Mouse (Mus musculus) lung, postnatal 10 days (tissue): ENCODE results near the gene Dydc1.

Experiments
- DNase-seq: peaks from one replicate; pipeline ENCODE4 v3.0.0; 2021

Gene Dydc1

DNA sequence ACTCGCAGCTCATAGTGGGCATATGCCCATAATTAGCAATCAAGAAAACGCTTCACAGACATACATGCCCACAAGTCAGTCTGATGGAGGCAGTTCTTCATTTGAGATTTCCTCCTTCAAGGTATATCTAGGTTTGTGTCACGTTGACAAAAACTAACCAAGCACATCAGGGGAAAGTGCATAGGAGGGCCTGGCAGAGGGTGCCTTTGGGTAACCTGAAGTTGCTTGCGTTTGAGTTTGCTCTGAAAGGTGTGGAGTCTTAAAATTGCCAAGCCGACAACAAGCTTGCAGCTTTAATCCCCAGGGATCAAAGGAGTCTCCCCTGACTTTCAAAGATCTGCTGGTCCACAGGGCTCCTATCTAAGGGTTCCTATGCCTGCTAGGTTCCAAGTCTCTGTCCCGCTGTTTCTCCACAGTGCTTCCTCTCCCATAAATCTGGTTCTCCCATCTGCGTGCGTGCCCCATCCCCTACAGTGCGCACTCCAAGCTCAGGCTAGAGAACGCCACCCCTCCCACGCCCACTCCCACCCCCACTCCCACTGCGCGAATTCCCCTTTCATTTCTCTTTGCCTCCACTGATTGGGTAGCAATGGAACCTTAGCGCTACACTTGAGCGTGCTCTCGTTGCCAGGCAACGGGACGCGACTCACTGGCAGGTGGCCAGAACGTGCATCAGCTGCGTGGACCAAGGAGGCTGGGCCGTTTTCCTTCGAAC lies at the start of gene Dydc1:
Gene Dydc1, plus strand, starts transcription at position 683 of the 715 bp plus-strand sequence.
- DNase-seq, result peak; percentile 69

- DNase-seq, result no peak
Observed at GRCm38 (mm10) chr14:41025087-41025486, 47.6 kb upstream of the Dydc1 start.

GRCm38 (mm10) chr14:41025594-41026284 lies 47.0 kb upstream of the Dydc1 start:
- DNase-seq, result no peak

DNA sequence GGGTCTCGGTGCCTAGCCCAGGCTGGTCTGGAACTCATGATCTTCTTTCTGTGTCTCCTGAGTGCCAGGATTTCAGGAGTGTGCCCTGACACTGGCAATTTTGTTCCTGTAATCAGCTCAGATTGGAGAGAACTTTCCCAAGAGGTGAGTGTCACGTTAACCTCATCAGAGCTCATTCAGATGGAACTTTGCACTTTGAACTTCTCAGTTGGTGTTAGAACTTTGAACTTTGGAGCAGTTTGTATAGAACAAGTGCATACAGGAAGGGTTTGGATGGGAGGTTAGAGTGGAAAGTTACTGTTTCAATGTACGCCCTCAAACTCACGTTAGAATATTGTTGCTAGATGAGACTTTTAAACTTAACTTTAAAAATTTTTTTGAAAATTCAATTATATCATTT lies 43.4 kb upstream of the Dydc1 start:
- DNase-seq, result no peak

DNA sequence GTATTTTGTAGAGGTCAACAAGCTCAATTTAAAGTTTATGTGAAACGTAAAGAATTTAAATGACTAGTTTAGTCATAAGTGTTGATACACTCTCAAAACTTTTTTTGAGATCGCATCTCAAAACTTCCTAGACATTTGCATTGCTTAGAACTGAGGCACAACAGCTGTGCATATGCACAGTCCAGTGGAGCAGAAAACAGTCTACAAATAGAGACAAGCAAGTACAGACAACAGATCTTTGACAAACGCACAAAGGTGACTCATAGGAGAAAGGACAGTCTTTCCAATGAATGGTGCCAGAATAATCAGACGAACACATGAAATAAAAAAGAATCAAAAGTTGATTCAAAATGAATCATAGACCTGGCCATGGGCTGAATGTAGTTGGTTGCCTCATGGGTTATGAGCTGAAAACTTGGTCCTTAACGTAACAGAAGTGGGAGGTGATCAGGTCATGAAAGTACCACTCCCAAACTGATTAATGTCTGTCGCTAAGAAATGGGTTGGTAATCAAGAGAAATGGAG lies 41.7 kb upstream of the Dydc1 start:
- DNase-seq, result no peak

GRCm38 (mm10) chr14:41033135-41034110 lies 39.3 kb upstream of the Dydc1 start:
- peak; percentile 89 for DNase-seq

DNA sequence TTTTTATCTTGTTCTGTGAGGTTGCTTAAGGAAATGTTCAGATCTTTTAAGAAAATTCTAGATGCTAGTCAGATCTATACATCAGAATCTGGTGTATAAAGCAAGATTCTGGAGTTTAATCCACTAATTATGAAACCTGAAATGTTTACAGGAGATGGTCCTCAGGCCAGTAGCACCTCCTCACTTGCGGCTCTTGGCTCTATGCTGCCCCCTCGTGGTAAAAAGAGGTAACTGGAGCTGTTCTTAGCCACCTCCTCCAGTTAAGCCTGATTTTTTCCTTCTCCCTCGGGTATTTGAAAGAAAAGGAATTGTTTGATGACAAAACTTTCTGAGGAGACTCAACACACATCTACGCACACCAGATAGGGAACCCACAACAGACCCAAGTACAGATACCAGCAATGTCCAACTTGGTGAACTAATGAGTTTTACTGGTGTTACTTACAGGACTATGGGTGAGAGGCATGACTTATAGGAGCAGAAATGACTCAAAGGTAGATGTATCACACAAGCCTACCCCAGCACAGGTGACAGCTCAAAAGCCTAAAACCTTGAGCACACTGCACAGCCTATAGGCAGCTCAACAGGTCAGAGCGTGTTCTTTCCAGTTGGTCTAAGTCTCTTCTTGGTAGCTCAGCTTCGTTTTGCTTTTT lies 37.4 kb upstream of the Dydc1 start:
- DNase-seq, result peak; percentile 70

DNA sequence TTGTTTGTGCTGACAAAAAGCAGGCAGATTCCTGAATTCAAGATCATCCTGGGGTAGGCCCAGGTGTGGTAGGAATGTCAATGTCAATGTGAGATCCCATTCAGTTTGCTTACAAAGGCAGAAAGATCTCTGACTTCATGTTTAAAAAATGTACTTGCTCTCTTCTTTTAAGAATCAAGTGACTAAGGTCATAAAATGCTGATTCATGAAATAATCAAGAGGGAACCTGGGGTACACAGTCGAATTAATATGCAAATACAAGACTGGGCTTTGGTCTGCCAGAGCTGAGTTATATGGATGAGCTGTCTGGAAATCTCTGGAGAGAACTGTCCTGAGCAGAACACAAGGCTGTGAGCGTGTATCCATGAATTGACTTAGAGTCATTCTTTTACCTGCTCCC lies 25.3 kb upstream of the Dydc1 start:
- DNase-seq, result no peak

DNA sequence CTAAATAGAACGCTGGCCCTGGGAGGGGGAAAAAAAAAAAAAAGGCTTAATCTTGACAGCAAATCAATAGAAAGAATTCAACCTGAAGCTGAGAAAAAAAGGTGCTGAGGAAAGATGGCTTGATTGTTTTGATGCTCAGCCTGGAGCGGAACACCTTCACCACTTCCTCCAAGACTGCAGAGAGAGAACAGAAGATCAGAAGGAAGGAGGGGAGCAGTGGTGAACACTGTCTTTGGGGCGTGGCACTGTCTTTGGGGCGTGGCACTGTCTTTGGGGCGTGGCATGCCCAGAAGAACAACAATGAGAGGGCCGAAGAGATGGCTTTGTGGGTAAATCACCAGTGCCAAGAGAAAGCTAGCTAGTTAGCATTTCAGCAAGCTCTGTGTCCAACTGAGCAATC lies 22.2 kb upstream of the Dydc1 start:
- DNase-seq, result no peak

DNA sequence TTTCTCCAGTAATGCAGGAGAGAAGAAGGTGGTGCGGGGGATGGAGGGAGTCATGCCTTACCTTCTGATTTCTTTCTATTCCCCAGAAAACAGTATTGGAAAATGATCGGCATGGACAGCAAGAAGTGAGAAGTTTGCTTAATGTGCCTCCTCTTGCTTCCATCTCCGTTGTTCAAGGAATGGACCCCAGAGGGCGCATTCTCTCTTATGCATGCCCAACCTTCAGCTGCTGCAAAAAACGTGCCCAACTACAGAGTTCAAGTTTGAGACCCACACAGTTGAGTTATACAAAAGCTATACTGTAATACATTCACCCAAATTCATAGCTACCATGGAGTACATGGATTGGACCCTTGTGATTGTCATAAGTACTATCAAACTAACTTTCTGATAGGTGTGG lies 20.2 kb upstream of the Dydc1 start:
- DNase-seq, result peak; percentile 13

DNA sequence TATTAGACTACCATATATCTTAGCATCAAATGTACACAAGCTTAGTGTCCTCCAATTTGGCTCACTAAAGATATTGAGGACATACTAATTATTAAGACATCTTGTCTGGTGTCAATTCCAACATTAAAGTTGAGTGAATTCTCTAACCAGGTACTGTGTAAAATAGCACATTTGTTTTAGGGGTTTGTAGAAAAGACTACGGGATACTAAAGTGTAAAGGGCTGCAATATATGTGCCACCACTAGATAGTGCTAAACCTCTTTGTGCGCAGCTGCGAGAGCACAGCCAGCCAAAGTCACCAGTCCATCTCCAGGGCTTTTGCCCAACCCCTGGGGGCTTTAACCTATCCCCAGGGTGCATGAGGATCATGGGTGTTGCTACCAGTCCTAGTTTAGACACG lies 19.5 kb upstream of the Dydc1 start:
- DNase-seq, result peak; percentile 10

GRCm38 (mm10) chr14:41065168-41065567 lies 7.5 kb upstream of the Dydc1 start:
- no peak for DNase-seq

DNA sequence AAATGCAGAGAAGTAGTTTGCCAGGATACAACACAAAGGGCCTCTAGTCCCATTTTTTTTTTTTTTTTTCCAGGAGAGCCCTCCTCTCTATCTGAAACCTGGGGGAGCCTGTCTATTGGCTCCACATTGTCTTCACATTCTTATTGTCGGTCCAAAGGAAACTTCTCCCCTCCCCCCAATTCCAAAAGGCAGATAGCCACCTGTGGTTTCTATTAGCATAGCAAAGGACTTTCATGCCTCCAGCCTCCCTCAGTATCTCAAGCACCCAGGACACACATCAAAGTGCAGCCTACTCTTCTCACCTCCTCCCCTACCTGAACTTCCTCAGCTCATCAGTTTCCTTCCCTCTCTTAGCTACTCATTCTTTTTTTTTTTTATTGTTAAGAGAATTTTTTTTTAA lies 6.3 kb upstream of the Dydc1 start:
- no peak for DNase-seq

DNA sequence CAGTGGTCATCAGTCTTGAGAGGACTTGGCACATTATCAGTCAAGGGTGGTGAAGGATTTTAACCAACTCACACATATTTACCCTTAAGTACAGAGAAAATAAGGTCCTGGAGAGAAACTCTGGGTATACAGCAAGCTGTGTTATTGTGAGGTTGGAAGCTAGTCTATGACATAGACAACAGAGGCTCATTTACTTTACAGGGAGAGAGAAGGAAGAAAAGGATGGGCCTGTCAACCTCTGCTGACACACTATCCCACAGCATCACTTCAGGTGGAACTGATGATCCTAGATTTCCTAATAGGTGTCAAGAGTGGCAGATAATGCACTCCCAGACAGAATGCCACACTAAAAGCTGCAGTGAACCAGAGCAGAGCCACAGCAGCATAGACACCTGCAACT lies 3.6 kb upstream of the Dydc1 start, which contains the start of gene Dydc2:
Gene Dydc2, minus strand, starts transcription at position 101 of the 400 bp plus-strand sequence.
- DNase-seq, result no peak

- no peak for DNase-seq
Observed at GRCm38 (mm10) chr14:41070343-41070742, 2.4 kb upstream of the Dydc1 start.

DNA sequence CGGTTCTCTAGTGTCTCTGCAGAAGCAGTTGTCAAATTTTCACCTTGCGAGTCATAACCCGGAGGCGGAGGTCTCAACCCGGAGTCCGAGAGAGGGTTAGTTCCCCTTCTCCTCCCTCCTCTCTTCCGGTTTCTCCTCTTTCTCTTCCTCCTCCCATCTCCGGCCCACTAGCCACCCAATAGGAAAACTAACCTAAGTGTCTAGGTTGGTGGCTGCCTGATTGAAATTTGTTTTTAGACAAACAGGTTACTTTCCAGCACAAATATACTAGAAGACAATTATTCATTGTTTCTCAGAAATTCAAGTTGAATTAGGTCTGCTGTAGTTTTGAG lies 199 bp downstream of the Dydc1 start:
- DNase-seq, result no peak

GRCm38 (mm10) chr14:41082408-41082807 lies 9.7 kb downstream of the Dydc1 start:
- no peak for DNase-seq

DNA sequence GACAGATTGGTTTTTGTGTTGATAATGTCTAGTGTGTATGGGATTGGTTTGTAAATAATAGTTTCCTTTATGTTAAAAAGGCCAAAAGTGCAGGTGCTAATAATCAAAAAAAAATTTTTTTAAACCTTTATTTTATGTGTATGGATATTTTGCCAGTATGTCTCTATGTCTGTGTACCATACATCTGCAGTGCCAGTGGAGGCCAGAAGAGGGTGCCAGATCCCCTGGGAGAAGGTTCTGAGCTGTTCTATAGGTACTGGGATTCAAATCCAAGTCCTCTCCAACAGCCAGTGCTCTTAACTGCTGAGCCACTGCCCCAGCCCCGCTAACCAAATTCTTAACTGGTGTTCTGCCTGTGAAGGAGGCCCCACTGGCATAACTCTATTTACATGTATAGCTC lies 14.8 kb downstream of the Dydc1 start:
- DNase-seq, result peak; percentile 12

DNA sequence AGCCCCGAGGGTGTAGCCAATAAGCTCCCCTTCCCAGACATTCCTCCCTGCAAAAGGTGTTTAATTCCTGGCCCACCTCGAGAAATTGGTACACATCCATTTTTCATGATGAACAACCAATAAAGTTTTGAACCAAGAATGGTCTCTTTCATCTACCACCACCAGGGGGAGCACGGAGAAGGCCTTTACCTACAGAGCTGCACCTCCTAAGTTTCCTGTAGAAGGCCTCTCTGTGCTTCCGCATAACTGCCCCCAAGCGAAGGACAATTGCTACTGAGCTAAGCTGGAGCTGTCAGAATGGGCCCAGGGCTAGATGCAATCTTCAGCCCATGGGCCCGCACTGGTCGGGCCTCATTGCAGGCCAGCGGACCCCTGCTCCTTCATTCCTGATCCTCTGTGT lies 18.1 kb downstream of the Dydc1 start:
- DNase-seq, result peak; percentile 38

DNA sequence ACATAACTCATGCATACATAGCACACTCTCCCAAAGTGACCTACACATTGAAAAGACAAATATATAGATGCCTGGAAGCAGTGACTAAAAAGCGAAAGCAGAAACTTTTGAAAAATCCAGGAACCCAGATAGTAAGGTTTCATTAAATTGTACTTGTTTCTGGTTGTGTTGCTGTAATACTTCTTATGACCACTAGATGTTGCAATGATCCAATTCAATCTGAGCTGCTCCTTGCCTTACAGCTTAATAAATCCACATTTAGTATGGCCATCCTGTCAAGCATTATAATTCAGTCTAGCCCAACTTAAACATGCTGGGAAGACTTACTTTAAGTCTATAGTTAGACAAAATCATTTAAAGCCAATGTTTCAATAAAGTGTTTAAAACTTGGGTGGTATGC lies 21.4 kb downstream of the Dydc1 start:
- DNase-seq, result no peak

DNA sequence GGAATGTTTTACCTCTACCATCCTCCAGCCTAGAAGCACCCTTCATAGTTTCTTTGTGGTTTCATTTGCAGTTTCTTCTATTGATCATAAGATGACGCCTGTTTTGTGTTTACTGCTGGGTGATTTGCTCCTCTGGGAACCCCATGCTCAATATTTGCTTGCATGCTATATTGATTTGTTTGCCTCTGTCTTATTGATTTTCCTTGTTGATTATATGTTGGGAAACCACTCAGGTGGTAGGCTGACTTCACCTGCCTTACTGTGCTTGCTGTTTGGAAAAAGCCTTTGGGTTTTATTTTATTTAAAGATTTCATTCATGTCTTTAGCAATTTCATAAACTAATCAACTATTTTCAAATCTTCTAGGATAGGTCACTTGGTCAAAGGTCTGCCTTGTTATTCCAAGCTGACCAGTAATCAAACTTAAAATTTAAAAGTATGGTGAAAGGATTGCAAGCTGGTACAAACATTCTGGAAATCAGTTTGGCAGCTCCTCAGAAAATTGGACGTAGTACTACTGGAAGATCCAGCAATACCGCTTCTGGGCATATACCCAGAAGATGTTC lies 23.7 kb downstream of the Dydc1 start:
- DNase-seq, result no peak

GRCm38 (mm10) chr14:41098726-41099125 lies 26.0 kb downstream of the Dydc1 start:
- no peak for DNase-seq
